Mouse (Mus musculus) limb, embryonic 10.5 days (tissue): ENCODE results near the gene Dnmbp. TPM values are rescaled to one million over a fixed set of nuclear protein-coding genes. Genes with fewer than 3 reads are reported as not detected.

Experiments used
- DNase-seq: peaks from one replicate; pipeline ENCODE4 v3.0.0-alpha.2; 2017; ENCODE audit warnings: low spot score
- H3K27ac ChIP-seq: fragments of 300-500 bp; sonication (generic); 2 replicates; pipeline ENCODE4 v1.5.1; 2016; ENCODE audit warnings: mild to moderate bottlenecking
- H3K27me3 ChIP-seq: fragments of 300-500 bp; sonication (generic); 2 replicates; pipeline ENCODE4 v1.6.1; 2016; ENCODE audit warnings: low read depth, mild to moderate bottlenecking; ENCODE audit not compliant: poor library complexity, severe bottlenecking
- H3K36me3 ChIP-seq: fragments of 300-500 bp; sonication (generic); 2 replicates; pipeline ENCODE4 v1.6.1; 2016; ENCODE audit warnings: mild to moderate bottlenecking, moderate library complexity
- H3K4me1 ChIP-seq: fragments of 300-500 bp; sonication (generic); 2 replicates; pipeline ENCODE4 v1.6.1; 2016
- H3K4me3 ChIP-seq: fragments of 300-500 bp; sonication (generic); 2 replicates; pipeline ENCODE4 v1.5.1; 2016; ENCODE audit warnings: mild to moderate bottlenecking, moderate library complexity
- H3K9me3 ChIP-seq: fragments of 300-500 bp; sonication (generic); replicated peaks from 2 replicates; pipeline ENCODE4 v1.6.1; 2016; ENCODE audit warnings: mild to moderate bottlenecking
- WGBS: fragments of 180-500 bp; shearing (Covaris S2); methylation state at CpG from one replicate; pipeline ENCODE4 v1.1.7; 2016; 5-methylcytosine and 5-hydroxymethylcytosine counted together
- polyA plus RNA-seq: library from polyadenylated mRNA; unstranded; fragments of >200 nt; fragmentation: Nextera tagmentation; extraction: Ambion mirVana; gene quantifications from 2 replicates; pipeline ENCODE4 v1.2.1, GENCODE M21; 2016

Dnmbp gene
- polyA plus RNA-seq, 1 experiment from 2014 or later, result 22.0 TPM

DNA sequence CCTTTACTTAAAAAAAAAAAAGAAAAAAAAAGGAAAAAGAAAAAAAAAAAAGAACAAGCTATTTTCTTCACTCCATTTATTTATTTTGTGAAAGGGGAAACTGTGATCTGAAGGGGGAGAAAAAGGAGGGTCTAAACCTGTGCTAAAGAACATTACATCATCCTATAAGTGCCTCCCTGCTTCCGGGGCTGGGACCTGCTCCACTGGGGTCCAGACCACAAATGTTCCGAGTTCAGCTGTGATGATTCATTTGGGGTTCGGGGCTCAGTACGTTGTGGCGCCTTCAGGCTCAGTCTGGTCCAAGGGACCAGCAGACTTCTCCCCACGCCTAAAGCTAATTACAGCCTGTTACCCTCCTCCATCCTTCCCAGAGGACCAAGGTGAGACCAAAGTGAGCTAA is 9.1 kb downstream of the Dnmbp start:
- Histone ChIP-seq H3K4me1 (peaks cover 20% of the 10 kb centered on the region), H3K36me3 (no peaks in the 10 kb centered on the region), H3K4me3 (no peak overlapping the region), H3K9me3 (no peaks in the 10 kb centered on the region), H3K27ac (no peak overlapping the region), H3K27me3 (no peaks in the 10 kb centered on the region)
- WGBS, result 90% methylated on average over 6 of the region's 6 CpGs
- no peak for DNase-seq

DNA sequence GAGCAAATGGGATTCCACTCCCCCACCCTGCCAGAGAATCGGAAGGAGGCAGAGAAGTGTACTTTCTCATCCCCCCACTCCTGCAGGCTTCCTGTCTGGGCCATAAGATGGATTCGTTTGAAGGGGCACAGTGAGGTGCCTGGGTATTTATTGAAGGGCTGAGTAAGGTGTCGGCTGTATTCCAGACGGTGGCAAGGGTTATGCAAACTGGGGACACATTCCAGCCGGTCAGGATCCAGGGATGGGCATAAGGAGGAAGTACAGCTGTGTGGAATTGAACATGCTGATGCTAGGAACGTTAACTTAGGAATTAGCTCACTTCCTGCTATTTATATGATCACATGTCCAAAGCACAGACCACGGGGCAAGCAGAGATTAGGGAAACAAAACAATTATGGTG is 9.6 kb downstream of the Dnmbp start:
- 32% methylated on average over 7 of the region's 7 CpGs for WGBS
- no peak overlapping the region for H3K4me3 ChIP-seq
- H3K36me3 ChIP-seq, result no peaks in the 10 kb centered on the region
- H3K4me1 ChIP-seq, result peaks cover 20% of the 10 kb centered on the region
- H3K27ac ChIP-seq, result peak overlapping the region; percentile 63
- H3K9me3 ChIP-seq, result no peaks in the 10 kb centered on the region
- DNase-seq, result no peak
- H3K27me3 ChIP-seq, result no peaks in the 10 kb centered on the region

GRCm38 (mm10) chr19:43929869-43930268 is 10.1 kb downstream of the Dnmbp start:
- no peaks in the 10 kb centered on the region for H3K9me3 ChIP-seq
- WGBS, result 46% methylated on average over 11 of the region's 11 CpGs
- H3K4me3 ChIP-seq, result no peak overlapping the region
- no peaks in the 10 kb centered on the region for H3K36me3 ChIP-seq
- H3K27ac ChIP-seq, result peak overlapping the region; percentile 63
- H3K27me3 ChIP-seq, result no peaks in the 10 kb centered on the region
- no peak for DNase-seq
- peaks cover 20% of the 10 kb centered on the region for H3K4me1 ChIP-seq

DNA sequence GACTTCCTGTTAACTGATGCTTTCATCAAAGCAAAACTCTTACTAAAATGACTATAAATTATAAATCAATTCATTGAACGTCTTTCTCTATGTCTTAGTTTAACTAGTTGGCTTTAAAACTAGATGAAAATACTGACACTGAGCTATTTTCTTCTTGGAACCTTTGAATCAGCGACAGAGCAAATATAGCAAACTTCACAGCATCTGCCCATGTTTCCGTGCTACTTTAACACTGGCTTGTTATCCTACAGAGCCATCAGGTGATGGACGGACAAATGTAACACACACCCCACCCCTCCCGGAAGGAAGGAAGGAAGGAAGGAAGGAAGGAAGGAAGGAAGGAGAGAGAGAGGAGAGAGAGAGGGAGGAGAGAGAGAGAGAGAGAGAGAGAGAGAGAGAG is 12.0 kb downstream of the Dnmbp start:
- H3K4me1 ChIP-seq, result peaks cover 20% of the 10 kb centered on the region
- H3K27ac ChIP-seq, result no peak overlapping the region
- H3K4me3 ChIP-seq, result no peak overlapping the region
- DNase-seq, result no peak
- 82% methylated on average over 5 of the region's 5 CpGs for WGBS
- H3K36me3 ChIP-seq, result peaks cover 11% of the 10 kb centered on the region
- H3K27me3 ChIP-seq, result no peaks in the 10 kb centered on the region
- H3K9me3 ChIP-seq, result no peaks in the 10 kb centered on the region

GRCm38 (mm10) chr19:43927057-43927456 is 12.9 kb downstream of the Dnmbp start:
- H3K9me3 ChIP-seq, result no peaks in the 10 kb centered on the region
- no peak overlapping the region for H3K27ac ChIP-seq
- no peak overlapping the region for H3K4me3 ChIP-seq
- WGBS, result 55% methylated on average over 10 of the region's 10 CpGs
- peaks cover 13% of the 10 kb centered on the region for H3K36me3 ChIP-seq
- H3K27me3 ChIP-seq, result no peaks in the 10 kb centered on the region
- DNase-seq, result no peak
- H3K4me1 ChIP-seq, result peaks cover 20% of the 10 kb centered on the region

- H3K27me3 ChIP-seq, result no peaks in the 10 kb centered on the region; the same call in 1 of the 2 replicates
- no peak overlapping the region for H3K27ac ChIP-seq
- 80% methylated on average over 10 of the region's 10 CpGs for WGBS
- peaks cover 23% of the 10 kb centered on the region for H3K4me1 ChIP-seq
- no peaks in the 10 kb centered on the region for H3K9me3 ChIP-seq
- DNase-seq, result no peak
- peaks cover 13% of the 10 kb centered on the region for H3K36me3 ChIP-seq
- H3K4me3 ChIP-seq, result no peak overlapping the region
Observed at GRCm38 (mm10) chr19:43926141-43926987, 13.6 kb downstream of the Dnmbp start.

DNA sequence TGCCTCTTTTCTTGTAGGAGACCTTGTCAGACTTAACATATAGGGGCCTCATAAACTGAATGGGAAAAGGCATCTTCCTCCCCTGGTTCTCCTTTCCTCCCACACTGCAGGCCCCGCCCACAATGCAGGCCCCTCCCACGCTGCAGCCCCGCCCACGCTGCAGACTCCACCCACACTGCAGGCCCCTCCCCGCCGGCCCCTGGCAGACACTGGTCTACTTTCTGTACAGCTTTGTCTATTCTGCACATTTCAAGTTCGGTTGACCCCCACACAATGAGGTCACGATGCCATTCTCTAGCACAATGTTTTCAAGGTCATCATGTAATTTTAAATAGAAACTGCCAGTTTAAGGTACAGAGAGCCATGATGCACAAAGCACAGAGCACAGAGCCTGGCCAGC is 15.6 kb downstream of the Dnmbp start:
- DNase-seq, result no peak
- H3K27ac ChIP-seq, result no peak overlapping the region
- peaks cover 22% of the 10 kb centered on the region for H3K4me1 ChIP-seq
- H3K36me3 ChIP-seq, result peaks cover 13% of the 10 kb centered on the region
- H3K9me3 ChIP-seq, result no peaks in the 10 kb centered on the region
- 77% methylated on average over 8 of the region's 8 CpGs for WGBS
- H3K27me3 ChIP-seq, result no peaks in the 10 kb centered on the region; the same call in 1 of the 2 replicates
- H3K4me3 ChIP-seq, result no peak overlapping the region

GRCm38 (mm10) chr19:43922963-43923362 is 17.0 kb downstream of the Dnmbp start:
- Histone ChIP-seq H3K4me1 (peaks cover 21% of the 10 kb centered on the region), H3K9me3 (no peaks in the 10 kb centered on the region), H3K36me3 (peaks cover 13% of the 10 kb centered on the region), H3K27ac (no peak overlapping the region), H3K27me3 (no peaks in the 10 kb centered on the region; the same call in 1 of the 2 replicates), H3K4me3 (no peak overlapping the region)
- DNase-seq, result no peak
- whole genome bisulfite sequencing, result 92% methylated on average over 7 of the region's 7 CpGs

DNA sequence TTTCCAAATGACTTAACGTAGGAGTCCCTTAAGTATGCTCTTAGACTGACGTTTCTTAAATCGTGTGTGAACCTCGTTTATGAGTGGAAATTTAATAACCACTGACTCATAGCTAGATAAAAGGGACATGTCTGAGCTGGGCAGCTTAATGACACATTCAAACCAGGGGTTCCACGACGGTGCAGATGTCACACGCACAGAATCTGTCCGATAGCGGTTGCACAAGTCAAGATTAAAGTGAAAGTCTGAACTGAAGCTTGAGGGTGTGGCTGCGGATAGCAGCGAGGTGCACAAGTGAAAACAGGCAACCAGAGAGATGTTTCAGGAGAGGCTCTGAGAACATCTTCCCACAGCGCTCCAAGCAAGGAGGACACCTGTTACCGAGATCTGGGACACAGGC is 18.6 kb downstream of the Dnmbp start:
- H3K4me3 ChIP-seq, result no peak overlapping the region
- H3K27ac ChIP-seq, result no peak overlapping the region
- no peaks in the 10 kb centered on the region for H3K9me3 ChIP-seq
- peaks cover 13% of the 10 kb centered on the region for H3K36me3 ChIP-seq
- WGBS, result 63% methylated on average over 13 of the region's 13 CpGs
- peaks cover 22% of the 10 kb centered on the region for H3K4me1 ChIP-seq
- DNase-seq, result no peak
- H3K27me3 ChIP-seq, result no peaks in the 10 kb centered on the region; the same call in 1 of the 2 replicates

GRCm38 (mm10) chr19:43920453-43921300 is 19.3 kb downstream of the Dnmbp start:
- 6% methylated on average over 32 of the region's 32 CpGs for WGBS
- Histone ChIP-seq H3K27ac (no peak overlapping the region; the same call in 1 of the 2 replicates), H3K4me3 (peak overlapping the region; percentile 34), H3K27me3 (no peaks in the 10 kb centered on the region; the same call in 1 of the 2 replicates), H3K4me1 (peaks cover 22% of the 10 kb centered on the region), H3K36me3 (peaks cover 13% of the 10 kb centered on the region), H3K9me3 (no peaks in the 10 kb centered on the region)
- DNase-seq, result no peak

DNA sequence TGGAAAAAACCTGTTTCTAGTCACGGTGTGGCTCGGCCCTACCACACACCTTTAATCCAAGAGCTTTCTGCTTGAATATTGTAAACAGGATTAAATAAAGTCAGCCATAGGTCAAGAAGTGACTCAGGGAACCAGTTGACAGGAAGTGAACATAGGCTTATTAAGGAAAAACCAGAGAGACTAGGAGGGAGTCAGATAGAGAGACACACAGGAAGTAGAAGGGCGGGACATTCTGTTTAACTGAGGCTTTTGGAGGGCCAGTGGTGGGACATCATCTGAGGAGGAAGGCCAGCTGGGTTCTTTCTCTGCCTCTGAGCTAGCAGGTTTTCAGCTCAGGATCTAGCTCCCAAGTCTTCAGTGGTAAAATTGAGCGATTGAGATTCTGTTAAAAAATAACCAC is 20.1 kb downstream of the Dnmbp start:
- DNase-seq, result no peak
- H3K9me3 ChIP-seq, result no peaks in the 10 kb centered on the region
- H3K36me3 ChIP-seq, result peaks cover 13% of the 10 kb centered on the region
- H3K4me1 ChIP-seq, result peaks cover 22% of the 10 kb centered on the region
- no peak overlapping the region for H3K4me3 ChIP-seq
- no peak overlapping the region for H3K27ac ChIP-seq
- WGBS, result 95% methylated on average over 4 of the region's 4 CpGs
- H3K27me3 ChIP-seq, result no peaks in the 10 kb centered on the region; the same call in 1 of the 2 replicates

GRCm38 (mm10) chr19:43918834-43919233 is 21.2 kb downstream of the Dnmbp start:
- Histone ChIP-seq H3K27ac (no peak overlapping the region), H3K9me3 (no peaks in the 10 kb centered on the region), H3K36me3 (peaks cover 11% of the 10 kb centered on the region), H3K4me3 (no peak overlapping the region), H3K4me1 (peaks cover 22% of the 10 kb centered on the region), H3K27me3 (no peaks in the 10 kb centered on the region; the same call in 1 of the 2 replicates)
- WGBS, result 92% methylated on average over 3 of the region's 3 CpGs
- DNase-seq, result no peak

- Histone ChIP-seq H3K27ac (no peak overlapping the region), H3K4me3 (no peak overlapping the region), H3K36me3 (peaks cover under 1% of the 10 kb centered on the region; the same call in 1 of the 2 replicates), H3K4me1 (peaks cover 22% of the 10 kb centered on the region), H3K27me3 (no peaks in the 10 kb centered on the region; the same call in 1 of the 2 replicates), H3K9me3 (no peaks in the 10 kb centered on the region)
- 95% methylated on average over 6 of the region's 6 CpGs for WGBS
- no peak for DNase-seq
Observed at GRCm38 (mm10) chr19:43917763-43918162, 22.2 kb downstream of the Dnmbp start.
